Mouse (Mus musculus): Measurements from ENCODE around the gene Fkbp10. TPM values are rescaled to one million over a fixed set of nuclear protein-coding genes. Genes with fewer than 3 reads are reported as not detected.

The Fkbp10 gene
- polyA plus RNA-seq, 3 experiments from 2014 or later, result 2.9 TPM; not detected in 2

GRCm38 (mm10) chr11:100472935-100473295 is 57.4 kb downstream of the Fkbp10 start:
- peak; percentile 27 for ATAC-seq

Other genes starting within 250 kb of the Fkbp10 start
- not detected for gene Krt9, start 222.5 kb upstream of the Fkbp10 start, polyA plus RNA-seq (2017; shearing (Covaris generic))
- gene Krt14, start 208.1 kb upstream of the Fkbp10 start, polyA plus RNA-seq (2017; shearing (Covaris generic)), result not detected
- gene Krt16, start 166.8 kb upstream of the Fkbp10 start, polyA plus RNA-seq (2017; shearing (Covaris generic)), result not detected
- 1 to 10 TPM; 1.8 to 4.5 (median 2.1) TPM for gene Krt17, start 154.7 kb upstream of the Fkbp10 start, polyA plus RNA-seq (2017; shearing (Covaris generic))
- gene Krt42, start 145.8 kb upstream of the Fkbp10 start, polyA plus RNA-seq (2017; shearing (Covaris generic)), result not detected
- gene Eif1, start 95.8 kb upstream of the Fkbp10 start, polyA plus RNA-seq (2017; shearing (Covaris generic)), result 1,000 to 10,000 TPM; 1,938 to 3,125 (median 2,500) TPM
- gene Gast, start 81.3 kb upstream of the Fkbp10 start, polyA plus RNA-seq (2017; shearing (Covaris generic)), result not detected
- gene Hap1, start 59.6 kb upstream of the Fkbp10 start, polyA plus RNA-seq (2017; shearing (Covaris generic)), result 1 to 10 TPM in 1 of 3 experiments, under 1 TPM in 2; 0.55 to 1.1 (median 0.70) TPM
- 1 to 10 TPM in 1 of 3 experiments, under 1 TPM in 1, not detected in 1; 0.36 to 1.4 TPM for gene Jup, start 17.9 kb upstream of the Fkbp10 start, polyA plus RNA-seq (2017; shearing (Covaris generic))
- under 1 TPM in 1 of 3 experiments, not detected in 2; 0.92 TPM for gene P3h4, start 861 bp upstream of the Fkbp10 start, polyA plus RNA-seq (2017; shearing (Covaris generic))
- 100 to 1,000 TPM; 124 to 134 (median 127) TPM for gene Nt5c3b, start 26.1 kb downstream of the Fkbp10 start, polyA plus RNA-seq (2017; shearing (Covaris generic))
- under 1 TPM in 2 of 3 experiments, not detected in 1; 0.41 to 0.47 TPM for gene Klhl10, start 26.2 kb downstream of the Fkbp10 start, polyA plus RNA-seq (2017; shearing (Covaris generic))
- gene Klhl11, start 57.0 kb downstream of the Fkbp10 start, polyA plus RNA-seq (2017; shearing (Covaris generic)), result 1 to 10 TPM; 2.2 to 2.4 (median 2.3) TPM
- 10 to 100 TPM; 72.3 to 78.0 (median 76.2) TPM for gene Acly, start 112.3 kb downstream of the Fkbp10 start, polyA plus RNA-seq (2017; shearing (Covaris generic))
- gene Ttc25, start 129.9 kb downstream of the Fkbp10 start, polyA plus RNA-seq (2017; shearing (Covaris generic)), result under 1 TPM in 2 of 3 experiments, not detected in 1; 0.15 to 0.21 TPM
- 100 to 1,000 TPM; 159 to 192 (median 165) TPM for gene Cnp, start 159.2 kb downstream of the Fkbp10 start, polyA plus RNA-seq (2017; shearing (Covaris generic))
- 10 to 100 TPM; 24.1 to 32.6 (median 27.2) TPM for gene Nkiras2, start 203.5 kb downstream of the Fkbp10 start, polyA plus RNA-seq (2017; shearing (Covaris generic))
- gene Dnajc7, start 204.5 kb downstream of the Fkbp10 start, polyA plus RNA-seq (2017; shearing (Covaris generic)), result 100 to 1,000 TPM; 283 to 389 (median 360) TPM

Data from inflammation-experienced regulatory T-cells, adult 6 months (primary cell).